Mouse (Mus musculus): ENCODE measurements around the gene Rph3a. TPM values are rescaled to one million over a fixed set of nuclear protein-coding genes. Genes with fewer than 3 reads are reported as not detected.
"Not testable (repeated sequence)": the region's sequence is repeated elsewhere in the genome, so short reads cannot be mapped to it uniquely, and the experiment has no call there.

Gene Rph3a
- polyA plus RNA-seq, 1 experiment: 1.3 TPM

DNA sequence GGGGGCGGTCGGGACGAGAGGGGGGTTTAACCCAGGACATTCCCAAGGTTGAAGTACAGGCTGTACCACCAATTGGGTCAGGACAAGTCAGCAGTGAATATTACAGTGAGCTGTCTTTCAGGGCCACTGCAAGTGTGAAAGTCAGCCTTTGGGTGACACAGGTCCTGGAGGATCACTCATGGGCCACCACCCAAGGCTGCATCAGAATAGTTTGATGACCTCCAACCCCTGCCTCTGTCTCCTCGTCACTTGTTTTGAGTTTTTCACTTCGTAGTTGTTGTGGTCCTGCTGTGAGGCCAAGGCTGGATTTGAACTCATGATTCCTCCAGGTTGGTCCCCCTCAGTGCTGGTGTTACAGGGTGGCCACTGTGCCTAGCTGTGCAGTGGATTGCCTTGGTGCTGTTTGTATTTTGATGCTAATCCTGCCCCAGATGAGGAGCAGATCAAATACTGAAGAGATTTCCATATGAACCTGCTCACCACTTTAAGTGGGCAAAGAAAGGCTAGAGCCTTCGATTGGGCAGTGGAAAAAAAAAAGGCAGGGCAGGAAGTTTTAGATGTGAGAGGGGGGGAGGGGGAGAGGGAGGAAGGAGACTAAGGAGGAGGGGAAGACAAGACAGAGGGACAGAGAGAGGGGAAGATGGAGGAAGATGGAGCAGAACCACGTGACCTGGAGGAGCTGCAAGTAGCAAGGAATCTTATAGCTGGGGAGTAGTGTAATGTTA, 101.5 kb downstream of the Rph3a start:
- Histone ChIP-seq H3K27ac (ENCODE audit: control insufficient read depth, insufficient read depth, low read depth, low read length) (no peak overlapping the region), H3K4me3 (ENCODE audit: control insufficient read depth, low read depth, low read length) (no peak overlapping the region), H3K36me3 (ENCODE audit: control insufficient read depth, insufficient read depth, low read length) (no peaks in the 10 kb centered on the region), H3K27me3 (ENCODE audit: control insufficient read depth, insufficient read depth, low read length) (no peaks in the 10 kb centered on the region), H3K4me1 (ENCODE audit: control insufficient read depth, insufficient read depth, low read length) (peaks cover 3% of the 10 kb centered on the region)
- TF ChIP-seq POLR2A (IDR thresholded peaks at IDR 0.05; ENCODE audit: control insufficient read depth, low read depth, low read length) (no peak), CTCF (IDR thresholded peaks at IDR 0.05; ENCODE audit: control insufficient read depth, insufficient read depth, insufficient replicate concordance, low read depth, low read length) (no peak)

DNA sequence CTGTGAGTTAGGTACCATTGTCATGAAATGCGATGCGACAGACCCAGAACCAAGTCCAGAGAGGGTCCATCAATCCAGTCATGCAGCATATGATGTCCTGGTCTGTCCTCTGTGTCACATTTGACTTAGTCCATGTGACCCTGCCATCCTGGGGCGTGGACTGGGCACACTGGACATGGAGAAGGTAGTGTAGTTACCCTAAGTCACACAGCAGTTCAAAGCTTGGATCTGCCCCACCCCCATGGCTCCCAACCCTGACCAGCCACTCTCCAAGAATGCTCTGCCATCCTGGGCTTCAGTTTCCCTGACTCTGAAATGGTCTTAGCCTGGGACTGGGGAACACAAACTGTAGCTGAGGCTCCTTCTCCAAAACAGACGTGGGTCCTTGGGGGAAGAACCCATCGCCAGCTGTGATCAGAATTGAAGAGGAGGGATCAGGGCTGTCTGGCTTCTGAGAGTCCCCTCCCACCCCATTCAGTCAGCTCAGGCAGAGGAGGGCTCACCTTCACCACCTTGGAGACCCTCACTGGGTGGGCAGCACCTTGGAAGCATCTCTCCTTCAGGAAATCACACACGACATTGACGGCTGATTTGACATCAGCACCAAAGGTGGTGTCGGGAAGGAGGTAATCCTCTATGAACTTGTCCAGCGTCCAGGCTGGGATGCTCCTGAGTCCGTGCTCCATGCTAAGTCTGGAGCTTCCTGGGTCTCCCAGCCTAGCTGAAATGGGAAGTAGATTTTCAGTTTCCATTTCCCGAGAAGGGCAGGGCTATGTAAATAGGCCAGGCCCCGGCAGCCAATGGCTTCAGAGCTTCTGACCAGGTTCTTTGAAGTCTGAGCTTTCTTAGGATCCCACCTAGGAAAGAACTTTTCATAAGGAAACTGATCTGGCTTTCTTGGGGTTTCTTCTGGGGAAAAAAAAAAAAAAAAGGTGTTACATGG, 102.8 kb downstream of the Rph3a start, which contains the start of gene Oas1a:
Oas1a (minus strand) TSS at position 731 of the 943 bp plus-strand sequence.
- not testable (repeated sequence) for H3K4me1 ChIP-seq (ENCODE audit: control insufficient read depth, insufficient read depth, low read length); H3K4me3 ChIP-seq (ENCODE audit: control insufficient read depth, low read depth, low read length); H3K27me3 ChIP-seq (ENCODE audit: control insufficient read depth, insufficient read depth, low read length); H3K27ac ChIP-seq (ENCODE audit: control insufficient read depth, insufficient read depth, low read depth, low read length); H3K36me3 ChIP-seq (ENCODE audit: control insufficient read depth, insufficient read depth, low read length)

DNA sequence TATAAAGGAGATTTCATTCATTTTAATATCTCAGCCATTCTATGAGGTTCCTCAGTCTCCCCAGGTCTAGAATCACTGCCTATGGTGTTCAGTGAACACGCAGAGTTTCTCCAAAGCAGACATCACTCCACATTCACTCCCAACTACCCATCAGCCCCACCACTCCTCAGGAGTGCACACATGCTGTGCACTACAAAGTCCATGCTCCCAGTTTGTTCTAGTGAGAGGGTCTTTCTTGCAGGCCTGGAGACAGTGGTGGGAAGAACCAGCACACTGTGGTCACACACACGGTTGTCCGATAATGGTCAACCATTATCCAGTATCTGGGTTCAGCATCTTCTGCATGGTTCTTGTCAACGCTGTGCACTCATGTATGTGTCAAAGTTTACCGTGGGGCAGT, 107.8 kb downstream of the Rph3a start:
- no peaks in the 10 kb centered on the region for H3K36me3 ChIP-seq (ENCODE audit: control insufficient read depth, insufficient read depth, low read length)
- H3K4me3 ChIP-seq (ENCODE audit: control insufficient read depth, low read depth, low read length): no peak overlapping the region
- no peaks in the 10 kb centered on the region for H3K27me3 ChIP-seq (ENCODE audit: control insufficient read depth, insufficient read depth, low read length)
- peaks cover 2% of the 10 kb centered on the region for H3K4me1 ChIP-seq (ENCODE audit: control insufficient read depth, insufficient read depth, low read length)
- TF ChIP-seq POLR2A (IDR thresholded peaks at IDR 0.05; ENCODE audit: control insufficient read depth, low read depth, low read length) (no peak), CTCF (IDR thresholded peaks at IDR 0.05; ENCODE audit: control insufficient read depth, insufficient read depth, insufficient replicate concordance, low read depth, low read length) (no peak)
- no peak overlapping the region for H3K27ac ChIP-seq (ENCODE audit: control insufficient read depth, insufficient read depth, low read depth, low read length)

DNA sequence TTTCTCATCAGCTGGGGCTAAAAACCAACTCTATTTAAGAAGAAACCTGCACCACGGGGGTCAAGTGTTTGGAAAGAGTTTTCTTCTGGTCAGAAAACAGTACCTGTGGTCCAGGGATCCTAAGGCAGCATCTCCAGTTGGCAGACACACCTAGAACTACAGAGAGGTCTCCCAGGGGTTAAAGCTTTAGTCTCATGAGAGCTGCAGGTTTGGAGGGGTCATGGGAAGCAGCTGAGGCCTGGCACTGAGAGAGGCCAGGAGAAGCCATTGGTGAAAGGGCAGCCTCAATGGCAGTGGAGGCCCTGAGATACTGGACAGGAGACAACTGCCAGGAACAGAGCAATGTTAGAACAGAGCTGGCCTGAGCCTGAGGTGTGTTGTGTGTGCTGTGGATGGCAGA, 109.2 kb downstream of the Rph3a start:
- Histone ChIP-seq H3K27me3 (ENCODE audit: control insufficient read depth, insufficient read depth, low read length) (no peaks in the 10 kb centered on the region), H3K4me3 (ENCODE audit: control insufficient read depth, low read depth, low read length) (no peak overlapping the region), H3K27ac (ENCODE audit: control insufficient read depth, insufficient read depth, low read depth, low read length) (no peak overlapping the region), H3K4me1 (ENCODE audit: control insufficient read depth, insufficient read depth, low read length) (no peaks in the 10 kb centered on the region), H3K36me3 (ENCODE audit: control insufficient read depth, insufficient read depth, low read length) (no peaks in the 10 kb centered on the region)
- TF ChIP-seq POLR2A (IDR thresholded peaks at IDR 0.05; ENCODE audit: control insufficient read depth, low read depth, low read length) (no peak), CTCF (IDR thresholded peaks at IDR 0.05; ENCODE audit: control insufficient read depth, insufficient read depth, insufficient replicate concordance, low read depth, low read length) (no peak)

DNA sequence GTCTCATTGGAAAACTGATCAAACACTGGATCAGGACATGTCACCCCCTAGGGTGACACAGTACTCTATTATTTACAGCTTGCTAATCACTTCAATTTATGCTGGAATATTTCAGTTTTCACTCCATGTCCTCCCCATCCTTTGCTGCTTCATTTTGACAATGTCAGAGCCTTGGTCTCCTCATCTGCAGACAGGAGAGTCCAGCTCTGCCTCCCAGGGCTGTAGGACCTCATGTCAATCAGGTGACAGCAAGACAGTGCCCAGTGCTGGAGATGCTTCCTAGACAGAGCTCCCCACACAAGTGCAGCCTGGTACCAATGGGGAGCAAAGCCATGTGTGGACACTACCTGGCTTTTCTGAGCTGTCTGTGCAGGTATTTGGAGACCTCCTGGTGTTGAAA, 111.2 kb downstream of the Rph3a start:
- no peaks in the 10 kb centered on the region for H3K27me3 ChIP-seq (ENCODE audit: control insufficient read depth, insufficient read depth, low read length)
- no peak overlapping the region for H3K4me3 ChIP-seq (ENCODE audit: control insufficient read depth, low read depth, low read length)
- no peaks in the 10 kb centered on the region for H3K4me1 ChIP-seq (ENCODE audit: control insufficient read depth, insufficient read depth, low read length)
- TF ChIP-seq CTCF (IDR thresholded peaks at IDR 0.05; ENCODE audit: control insufficient read depth, insufficient read depth, insufficient replicate concordance, low read depth, low read length): no peak
- no peak for TF ChIP-seq POLR2A (IDR thresholded peaks at IDR 0.05; ENCODE audit: control insufficient read depth, low read depth, low read length)
- H3K36me3 ChIP-seq (ENCODE audit: control insufficient read depth, insufficient read depth, low read length): no peaks in the 10 kb centered on the region
- H3K27ac ChIP-seq (ENCODE audit: control insufficient read depth, insufficient read depth, low read depth, low read length): no peak overlapping the region

DNA sequence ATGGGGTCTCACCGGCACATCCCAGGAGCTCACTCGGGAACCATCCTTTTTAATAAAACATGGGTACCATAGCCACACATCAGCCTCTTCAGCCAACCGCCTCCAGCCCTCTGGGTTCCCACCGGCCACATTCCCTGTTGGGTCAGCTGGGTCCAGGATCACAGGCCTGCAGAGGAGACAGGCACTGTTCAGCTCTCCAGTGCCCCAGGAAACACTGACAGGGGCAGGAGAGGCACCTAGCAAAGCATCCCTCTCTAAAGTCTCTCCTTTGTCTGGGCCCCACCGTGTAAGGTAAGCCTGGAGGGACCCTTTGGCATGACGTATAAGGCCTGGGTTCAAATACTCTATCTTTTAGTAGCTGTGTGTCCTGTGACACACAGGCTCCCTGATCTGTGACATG, 111.6 kb downstream of the Rph3a start:
- H3K4me3 ChIP-seq (ENCODE audit: control insufficient read depth, low read depth, low read length): no peak overlapping the region
- no peak for TF ChIP-seq POLR2A (IDR thresholded peaks at IDR 0.05; ENCODE audit: control insufficient read depth, low read depth, low read length)
- TF ChIP-seq CTCF (IDR thresholded peaks at IDR 0.05; ENCODE audit: control insufficient read depth, insufficient read depth, insufficient replicate concordance, low read depth, low read length): no peak
- no peak overlapping the region for H3K27ac ChIP-seq (ENCODE audit: control insufficient read depth, insufficient read depth, low read depth, low read length)
- no peaks in the 10 kb centered on the region for H3K36me3 ChIP-seq (ENCODE audit: control insufficient read depth, insufficient read depth, low read length)
- no peaks in the 10 kb centered on the region for H3K27me3 ChIP-seq (ENCODE audit: control insufficient read depth, insufficient read depth, low read length)
- H3K4me1 ChIP-seq (ENCODE audit: control insufficient read depth, insufficient read depth, low read length): no peaks in the 10 kb centered on the region

DNA sequence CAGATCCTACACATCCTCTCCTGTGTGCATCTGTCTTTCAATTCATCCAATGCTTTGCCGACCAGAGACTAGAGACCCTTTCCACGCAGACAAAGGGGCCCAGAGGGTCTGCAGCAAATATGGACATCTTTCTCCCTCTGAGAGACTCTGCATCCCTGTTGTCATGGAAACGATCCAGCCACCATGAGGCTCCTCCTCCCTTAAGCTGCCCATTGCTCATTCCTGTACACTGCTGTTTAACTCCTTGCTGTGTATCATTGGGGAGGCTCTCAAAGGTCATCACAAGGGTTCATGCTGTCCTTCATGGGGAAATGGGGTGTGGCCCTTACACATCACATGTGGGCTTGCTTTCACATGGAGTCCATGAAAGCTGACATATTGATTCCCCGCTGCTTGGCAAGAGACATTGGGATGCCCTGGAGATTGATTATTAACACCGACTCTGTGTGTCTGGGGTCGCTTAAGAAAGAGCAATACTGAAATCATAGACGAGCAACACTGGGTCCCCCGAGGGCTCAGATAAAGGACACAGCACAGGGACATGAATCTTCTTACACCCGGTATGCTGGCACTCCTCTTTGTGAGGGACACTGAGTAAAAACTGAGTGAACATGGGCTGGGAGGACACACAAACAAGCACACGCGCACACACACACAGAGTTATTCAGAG, 114.5 kb downstream of the Rph3a start:
- H3K36me3 ChIP-seq (ENCODE audit: control insufficient read depth, insufficient read depth, low read length): no peaks in the 10 kb centered on the region
- no peaks in the 10 kb centered on the region for H3K27me3 ChIP-seq (ENCODE audit: control insufficient read depth, insufficient read depth, low read length)
- no peak overlapping the region for H3K4me3 ChIP-seq (ENCODE audit: control insufficient read depth, low read depth, low read length)
- TF ChIP-seq POLR2A (IDR thresholded peaks at IDR 0.05; ENCODE audit: control insufficient read depth, low read depth, low read length): no peak
- TF ChIP-seq CTCF (IDR thresholded peaks at IDR 0.05; ENCODE audit: control insufficient read depth, insufficient read depth, insufficient replicate concordance, low read depth, low read length): no peak
- H3K27ac ChIP-seq (ENCODE audit: control insufficient read depth, insufficient read depth, low read depth, low read length): no peak overlapping the region
- H3K4me1 ChIP-seq (ENCODE audit: control insufficient read depth, insufficient read depth, low read length): no peaks in the 10 kb centered on the region

DNA sequence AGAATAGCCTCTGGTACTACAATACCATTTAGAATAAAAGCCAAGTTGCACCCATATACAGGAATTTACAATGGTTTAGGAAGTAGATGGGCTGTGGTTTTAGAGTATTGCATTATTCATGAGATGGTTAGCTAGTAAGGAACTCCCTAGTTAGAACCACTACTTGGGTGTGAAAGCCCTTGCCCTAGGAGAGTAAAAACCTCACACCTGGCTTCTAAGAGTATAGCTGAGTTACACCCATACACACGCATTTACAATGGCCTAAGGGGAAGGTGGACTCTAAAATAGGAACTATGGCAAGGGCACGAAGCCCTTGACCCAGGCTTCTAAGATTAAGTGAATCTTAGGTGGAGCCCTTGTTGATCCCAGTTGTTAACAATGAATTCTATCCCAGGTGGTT, 115.2 kb downstream of the Rph3a start:
- not testable (repeated sequence) for H3K4me3 ChIP-seq (ENCODE audit: control insufficient read depth, low read depth, low read length); H3K36me3 ChIP-seq (ENCODE audit: control insufficient read depth, insufficient read depth, low read length); H3K27ac ChIP-seq (ENCODE audit: control insufficient read depth, insufficient read depth, low read depth, low read length); H3K4me1 ChIP-seq (ENCODE audit: control insufficient read depth, insufficient read depth, low read length); H3K27me3 ChIP-seq (ENCODE audit: control insufficient read depth, insufficient read depth, low read length)

DNA sequence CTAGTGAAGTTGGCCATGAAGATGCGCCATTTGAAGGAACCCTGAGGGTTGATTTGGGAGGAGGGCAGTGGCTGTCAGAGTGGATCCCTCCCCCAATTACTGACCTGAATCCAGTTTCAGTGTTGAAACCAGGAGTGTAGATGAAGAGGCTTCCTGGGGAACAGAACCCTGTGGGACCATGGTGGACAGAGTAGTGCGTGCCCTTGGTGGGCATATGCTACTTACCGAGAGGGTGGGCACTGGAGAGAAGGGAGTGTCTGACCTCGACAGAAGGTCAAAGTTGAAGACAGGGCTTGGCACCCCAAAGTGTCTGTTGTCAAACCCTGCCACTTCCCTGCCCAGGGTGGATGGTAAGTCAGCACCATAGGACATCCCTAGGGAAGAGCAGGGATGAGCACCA, 116.0 kb downstream of the Rph3a start:
- H3K4me1 ChIP-seq (ENCODE audit: control insufficient read depth, insufficient read depth, low read length); H3K27ac ChIP-seq (ENCODE audit: control insufficient read depth, insufficient read depth, low read depth, low read length); H3K27me3 ChIP-seq (ENCODE audit: control insufficient read depth, insufficient read depth, low read length); H3K36me3 ChIP-seq (ENCODE audit: control insufficient read depth, insufficient read depth, low read length); H3K4me3 ChIP-seq (ENCODE audit: control insufficient read depth, low read depth, low read length): not testable (repeated sequence)

Measured in testis, adult 2 months (tissue).